Mouse (Mus musculus) kidney, embryonic 15.5 days (tissue): Measurements from ENCODE around the gene Blzf1. TPM values are rescaled to one million over a fixed set of nuclear protein-coding genes. Genes with fewer than 3 reads are reported as not detected.
A peak's percentile ranks its signal among the peaks of the same experiment; 100 is the strongest.

Experiments used
- ATAC-seq: fragments of 200-750 bp; cut with Nextera tagmentation; replicated peaks from 2 replicates; pipeline ENCODE4 v1.8.0; 2017; ENCODE audit warnings: moderate TSS enrichment; ENCODE audit not compliant: low FRiP score
- H3K27ac ChIP-seq: fragments of 300-500 bp; sonication (generic); 2 replicates; pipeline ENCODE4 v1.5.1; 2015; ENCODE audit warnings: mild to moderate bottlenecking, inconsistent platforms
- H3K27me3 ChIP-seq: fragments of 300-500 bp; sonication (generic); 2 replicates; pipeline ENCODE4 v1.6.1; 2015; ENCODE audit warnings: inconsistent platforms
- H3K36me3 ChIP-seq: fragments of 300-500 bp; sonication (generic); 2 replicates; pipeline ENCODE4 v1.6.1; 2015; ENCODE audit warnings: inconsistent platforms
- H3K4me1 ChIP-seq: fragments of 300-500 bp; sonication (generic); 2 replicates; pipeline ENCODE4 v1.6.1; 2015; ENCODE audit warnings: inconsistent platforms
- H3K4me2 ChIP-seq: fragments of 300-500 bp; sonication (generic); 2 replicates; pipeline ENCODE4 v1.6.1; 2015; ENCODE audit warnings: moderate library complexity, mild to moderate bottlenecking, inconsistent platforms
- H3K4me3 ChIP-seq: fragments of 300-500 bp; sonication (generic); replicated peaks from 2 replicates; pipeline ENCODE4 v1.5.1; 2015; ENCODE audit warnings: mild to moderate bottlenecking, inconsistent platforms
- H3K9ac ChIP-seq: fragments of 300-500 bp; sonication (generic); 2 replicates; pipeline ENCODE4 v1.6.1; 2015; ENCODE audit warnings: mild to moderate bottlenecking, inconsistent platforms
- H3K9me3 ChIP-seq: fragments of 300-500 bp; sonication (generic); replicated peaks from 2 replicates; pipeline ENCODE4 v1.6.1; 2016; ENCODE audit warnings: inconsistent platforms
- WGBS: fragments of 180-500 bp; shearing (Covaris S2); methylation state at CpG from one replicate; pipeline ENCODE4 v1.1.7; 2015; ENCODE audit warnings: mixed read lengths; 5-methylcytosine and 5-hydroxymethylcytosine counted together
- polyA plus RNA-seq: library from polyadenylated mRNA; unstranded; fragments of >200 nt; fragmentation: Nextera tagmentation; extraction: Ambion mirVana; gene quantifications from 2 replicates; pipeline ENCODE4 v1.2.1, GENCODE M21; 2015

Blzf1 gene
- polyA plus RNA-seq, 1 experiment from 2014 or later = 30.9 TPM

GRCm38 (mm10) chr1:164287406-164287805 lies 19.9 kb downstream of the Blzf1 start:
- Histone ChIP-seq H3K9ac (no peak overlapping the region), H3K27ac (no peak overlapping the region; the same call in 1 of the 2 replicates), H3K27me3 (no peaks in the 10 kb centered on the region), H3K4me2 (peak overlapping the region; percentile 27), H3K4me3 (no peak overlapping the region), H3K9me3 (no peaks in the 10 kb centered on the region), H3K4me1 (peaks cover 5% of the 10 kb centered on the region; the same call in 1 of the 2 replicates), H3K36me3 (peaks cover 27% of the 10 kb centered on the region)
- ATAC-seq = peak; percentile 73; the same call in 1 of the 2 replicates
- WGBS = 36% methylated on average over 15 of the region's 15 CpGs

GRCm38 (mm10) chr1:164284007-164284406 lies 23.3 kb downstream of the Blzf1 start:
- H3K9me3 ChIP-seq = no peaks in the 10 kb centered on the region
- H3K4me1 ChIP-seq = peaks cover 5% of the 10 kb centered on the region; the same call in 1 of the 2 replicates
- no peak overlapping the region for H3K4me2 ChIP-seq
- no peak overlapping the region for H3K9ac ChIP-seq
- WGBS = 93% methylated on average over 3 of the region's 3 CpGs
- no peaks in the 10 kb centered on the region for H3K27me3 ChIP-seq
- no peak overlapping the region for H3K27ac ChIP-seq
- 0 out of 2 replicates have a peak, but pooled peaks cover 3% of the 10 kb centered on the region for H3K36me3 ChIP-seq
- no peak overlapping the region for H3K4me3 ChIP-seq
- ATAC-seq = no peak

DNA sequence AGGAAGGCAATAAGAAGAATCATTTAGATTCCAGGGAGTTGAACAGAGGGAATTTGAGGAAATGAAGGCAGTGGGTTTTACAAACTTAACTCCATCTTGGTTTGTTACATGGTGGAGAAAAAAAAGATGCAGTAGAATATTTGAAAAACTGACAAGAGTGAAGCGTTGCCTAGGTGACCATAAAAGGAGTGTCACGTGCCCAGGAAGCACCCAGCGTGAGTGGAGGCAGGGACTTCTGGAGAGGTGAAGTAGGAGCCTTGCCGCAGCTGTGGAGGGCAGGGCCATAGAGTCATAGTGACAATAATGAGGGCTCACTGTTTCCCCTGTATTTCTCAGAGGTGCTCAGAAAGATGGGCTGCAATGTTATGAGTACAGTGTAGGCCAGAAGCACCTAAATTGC lies 28.0 kb downstream of the Blzf1 start:
- H3K9ac ChIP-seq = no peak overlapping the region
- no peaks in the 10 kb centered on the region for H3K27me3 ChIP-seq
- ATAC-seq = no peak
- peaks cover 5% of the 10 kb centered on the region; the same call in 1 of the 2 replicates for H3K4me1 ChIP-seq
- no peak overlapping the region for H3K4me2 ChIP-seq
- no peaks in the 10 kb centered on the region for H3K9me3 ChIP-seq
- 69% methylated on average over 4 of the region's 4 CpGs for WGBS
- H3K27ac ChIP-seq = no peak overlapping the region
- 0 out of 2 replicates have a peak, but pooled peaks cover 3% of the 10 kb centered on the region for H3K36me3 ChIP-seq
- no peak overlapping the region for H3K4me3 ChIP-seq

DNA sequence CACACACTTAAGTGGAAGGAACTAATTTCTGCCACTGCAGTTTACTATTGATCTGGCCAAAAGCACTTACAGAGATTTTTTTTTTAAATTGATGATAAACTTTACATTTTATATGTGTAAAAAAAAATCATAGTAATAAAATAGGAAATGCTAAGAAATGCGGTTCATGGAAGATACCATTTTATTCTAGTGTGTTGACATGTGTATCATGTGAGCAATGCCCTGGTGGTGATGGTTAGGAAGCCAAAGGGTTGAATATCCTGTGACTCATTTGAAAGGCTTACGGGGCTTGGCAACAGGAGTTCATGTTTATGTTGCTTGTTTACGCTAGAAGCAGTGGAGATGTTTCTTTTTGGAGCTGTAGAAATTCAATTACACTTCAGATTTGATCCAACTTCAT lies 30.7 kb downstream of the Blzf1 start:
- ATAC-seq = no peak
- H3K36me3 ChIP-seq = no peaks in the 10 kb centered on the region
- 89% methylated on average over 3 of the region's 3 CpGs for WGBS
- no peak overlapping the region for H3K4me2 ChIP-seq
- no peaks in the 10 kb centered on the region for H3K9me3 ChIP-seq
- peaks cover 5% of the 10 kb centered on the region; the same call in 1 of the 2 replicates for H3K4me1 ChIP-seq
- no peak overlapping the region for H3K9ac ChIP-seq
- H3K4me3 ChIP-seq = no peak overlapping the region
- H3K27ac ChIP-seq = no peak overlapping the region
- no peaks in the 10 kb centered on the region for H3K27me3 ChIP-seq

DNA sequence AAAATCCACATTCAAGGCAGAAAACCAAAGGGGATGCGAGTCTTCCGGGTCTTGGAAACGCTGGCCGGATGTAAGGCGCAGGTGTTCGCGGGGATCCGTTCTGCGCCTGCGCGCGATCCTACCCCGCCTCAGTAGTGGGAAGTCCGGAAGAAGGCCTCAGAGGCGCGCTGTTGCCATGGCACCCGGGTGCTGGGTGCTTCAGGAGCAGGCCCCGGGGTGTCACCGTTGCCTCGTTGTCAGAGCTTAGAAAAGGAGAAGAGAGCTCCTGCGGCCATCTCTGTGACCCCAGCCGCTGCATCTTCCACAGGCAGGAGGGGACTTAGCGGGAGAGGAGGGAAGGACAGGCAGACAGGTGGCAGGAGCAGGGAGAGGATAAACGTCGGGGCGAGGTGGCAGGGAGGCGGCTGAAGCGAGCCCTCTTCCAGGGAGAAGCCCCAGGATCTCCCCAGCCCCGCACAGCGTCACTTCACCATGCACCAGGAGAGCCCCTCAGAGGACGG lies 31.8 kb downstream of the Blzf1 start, which contains the start of gene Ccdc181:
Ccdc181 (plus strand) TSS at position 131 of the 500 bp plus-strand sequence.
- H3K4me2 ChIP-seq = peak within 1 kb of the TSS; percentile 85
- H3K36me3 ChIP-seq = no peaks in the 10 kb centered on the region
- H3K9ac ChIP-seq = peak within 1 kb of the TSS; percentile 48
- H3K4me3 ChIP-seq = peak within 1 kb of the TSS; percentile 63
- H3K27me3 ChIP-seq = no peaks in the 10 kb centered on the region
- ATAC-seq = peak; percentile 99
- H3K4me1 ChIP-seq = peaks cover 5% of the 10 kb centered on the region; the same call in 1 of the 2 replicates
- 0 out of 2 replicates have a peak within 1 kb of the TSS, but pooled peaks have one; percentile 57 for H3K27ac ChIP-seq
- H3K9me3 ChIP-seq = no peaks in the 10 kb centered on the region
- under 1% methylated on average over 31 of the region's 31 CpGs for WGBS

DNA sequence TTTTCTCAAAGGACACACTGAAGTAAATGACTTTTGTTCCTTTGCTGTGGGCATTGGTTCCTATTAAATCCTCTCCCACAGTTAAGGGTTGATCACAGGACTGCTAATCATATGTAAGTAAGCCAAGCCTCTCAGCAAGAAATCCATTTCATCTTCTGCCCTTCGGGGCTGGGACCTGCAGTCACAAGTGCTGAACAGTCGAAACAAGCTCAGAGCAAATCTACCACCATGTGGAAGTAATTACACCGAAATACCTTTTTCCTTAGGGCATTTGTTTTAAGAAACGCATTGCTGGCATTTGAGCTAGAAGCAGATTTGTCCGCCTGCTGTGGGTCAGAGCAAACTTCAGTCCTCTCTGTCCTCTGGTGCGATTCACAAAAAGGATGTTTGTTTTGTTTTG lies 33.6 kb downstream of the Blzf1 start:
- no peak overlapping the region for H3K27ac ChIP-seq
- H3K9ac ChIP-seq = no peak overlapping the region
- no peak overlapping the region for H3K4me2 ChIP-seq
- no peaks in the 10 kb centered on the region for H3K9me3 ChIP-seq
- H3K36me3 ChIP-seq = no peaks in the 10 kb centered on the region
- ATAC-seq = no peak
- H3K27me3 ChIP-seq = no peaks in the 10 kb centered on the region
- peaks cover 5% of the 10 kb centered on the region; the same call in 1 of the 2 replicates for H3K4me1 ChIP-seq
- H3K4me3 ChIP-seq = no peak overlapping the region
- 71% methylated on average over 6 of the region's 6 CpGs for WGBS

- 83% methylated on average over 7 of the region's 7 CpGs for WGBS
- Histone ChIP-seq H3K4me3 (no peak overlapping the region), H3K27me3 (no peaks in the 10 kb centered on the region), H3K4me1 (peaks cover 4% of the 10 kb centered on the region; the same call in 1 of the 2 replicates), H3K9ac (no peak overlapping the region), H3K27ac (no peak overlapping the region), H3K9me3 (no peaks in the 10 kb centered on the region), H3K4me2 (no peak overlapping the region), H3K36me3 (no peaks in the 10 kb centered on the region)
- ATAC-seq = no peak
Observed at GRCm38 (mm10) chr1:164270941-164271340, 36.3 kb downstream of the Blzf1 start.

GRCm38 (mm10) chr1:164261553-164261952 lies 45.7 kb downstream of the Blzf1 start:
- Histone ChIP-seq H3K4me1 (no peaks in the 10 kb centered on the region), H3K4me3 (no peak overlapping the region), H3K9me3 (no peaks in the 10 kb centered on the region), H3K27ac (no peak overlapping the region), H3K27me3 (no peaks in the 10 kb centered on the region), H3K4me2 (no peak overlapping the region), H3K9ac (no peak overlapping the region), H3K36me3 (peaks cover 40% of the 10 kb centered on the region)
- ATAC-seq = no peak
- 88% methylated on average over 7 of the region's 7 CpGs for WGBS

DNA sequence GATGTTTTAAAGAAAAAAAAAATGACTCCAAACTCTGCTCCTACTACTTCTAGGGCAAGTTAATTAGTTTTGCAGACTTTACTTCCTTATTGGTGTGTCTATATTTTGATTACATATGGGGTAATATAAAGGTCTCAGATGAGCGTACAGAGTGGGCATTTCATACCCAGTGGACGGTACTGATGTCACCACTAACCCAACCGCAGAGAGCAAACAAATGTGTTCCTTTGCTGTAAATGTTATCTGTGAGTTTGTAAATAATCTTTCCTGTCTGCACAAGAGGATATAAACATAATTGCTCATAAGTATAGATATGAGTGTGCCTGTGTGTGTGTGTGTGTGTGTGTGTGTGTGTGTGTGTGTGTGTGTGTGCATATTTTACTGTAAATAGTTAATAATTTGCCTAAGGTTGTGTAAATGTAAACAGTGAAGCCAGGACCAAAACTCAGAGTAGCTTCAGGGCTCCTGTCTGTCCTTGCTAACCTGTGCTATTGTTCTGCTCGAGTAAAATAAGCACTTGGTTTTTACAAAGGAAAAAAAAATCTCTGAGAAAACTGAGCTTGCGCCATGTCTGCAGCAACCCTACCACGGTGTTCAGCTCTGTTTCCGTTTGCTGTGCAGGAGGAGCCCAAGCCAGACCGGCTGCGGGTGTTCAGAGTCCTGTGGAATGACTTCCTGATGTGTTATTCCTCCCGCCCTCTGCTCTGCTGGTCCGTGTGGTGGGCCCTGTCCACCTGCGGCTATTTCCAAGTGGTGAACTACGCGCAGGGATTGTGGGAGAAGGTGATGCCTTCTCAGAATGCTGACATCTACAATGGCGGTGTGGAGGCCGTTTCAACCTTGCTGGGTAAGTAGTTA lies 46.9 kb downstream of the Blzf1 start:
- Histone ChIP-seq H3K27ac (peak overlapping the region; percentile 48; the same call in 1 of the 2 replicates), H3K4me1 (no peaks in the 10 kb centered on the region), H3K9me3 (no peaks in the 10 kb centered on the region), H3K4me3 (no peak overlapping the region), H3K27me3 (no peaks in the 10 kb centered on the region), H3K4me2 (no peak overlapping the region), H3K36me3 (peaks cover 40% of the 10 kb centered on the region), H3K9ac (no peak overlapping the region)
- 0 out of 2 replicates have a peak, but pooled peaks have one; percentile 22 for ATAC-seq
- WGBS = 72% methylated on average over 16 of the region's 16 CpGs

DNA sequence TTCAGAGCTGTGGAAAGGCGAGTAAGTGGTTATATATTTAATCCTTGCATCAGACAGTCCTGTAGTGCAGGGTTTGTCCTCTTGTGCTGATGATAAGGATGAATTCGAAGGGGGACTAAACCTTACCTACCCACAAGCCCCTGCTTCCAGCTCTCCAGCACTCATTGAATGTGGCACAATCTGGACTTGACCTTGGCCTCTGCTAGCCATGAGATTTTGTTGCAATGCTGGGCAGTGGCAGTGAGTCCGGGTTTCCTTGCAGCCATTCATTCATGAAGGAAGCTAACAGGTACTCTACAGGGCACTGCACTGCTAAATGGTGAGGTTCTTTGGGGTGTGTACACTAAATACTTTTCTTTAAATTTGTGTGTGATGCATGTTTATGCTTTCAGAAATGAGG lies 52.5 kb downstream of the Blzf1 start:
- H3K9ac ChIP-seq = no peak overlapping the region
- ATAC-seq = no peak
- H3K27me3 ChIP-seq = no peaks in the 10 kb centered on the region
- 80% methylated on average over 3 of the region's 3 CpGs for whole genome bisulfite sequencing
- no peak overlapping the region for H3K4me2 ChIP-seq
- H3K36me3 ChIP-seq = peaks cover 7% of the 10 kb centered on the region
- H3K4me3 ChIP-seq = no peak overlapping the region
- no peak overlapping the region for H3K27ac ChIP-seq
- H3K4me1 ChIP-seq = peaks cover 12% of the 10 kb centered on the region
- no peaks in the 10 kb centered on the region for H3K9me3 ChIP-seq

DNA sequence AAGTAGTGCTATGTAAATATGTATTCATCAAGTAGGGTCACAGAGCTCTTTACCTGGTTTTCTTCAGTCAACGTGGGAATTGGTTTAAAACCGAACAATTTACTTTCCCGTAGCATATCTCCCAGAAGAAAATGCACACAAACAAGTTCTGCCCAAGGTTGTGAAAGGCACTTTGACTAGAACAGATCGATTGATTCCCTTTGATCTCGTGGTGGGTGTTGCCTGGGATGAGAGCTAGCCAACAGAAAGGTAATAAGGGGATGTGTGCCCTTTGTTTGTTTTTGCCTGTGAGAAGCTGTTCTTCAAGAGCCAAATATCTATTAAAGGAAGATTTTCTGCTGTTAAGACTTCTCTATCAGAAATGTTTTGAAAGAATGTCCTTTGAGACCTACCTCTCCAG lies 54.7 kb downstream of the Blzf1 start:
- 57% methylated on average over 5 of the region's 5 CpGs for WGBS
- Histone ChIP-seq H3K4me2 (no peak overlapping the region), H3K27me3 (no peaks in the 10 kb centered on the region), H3K9me3 (no peaks in the 10 kb centered on the region), H3K9ac (no peak overlapping the region), H3K27ac (no peak overlapping the region), H3K36me3 (peaks cover 7% of the 10 kb centered on the region), H3K4me1 (peaks cover 21% of the 10 kb centered on the region), H3K4me3 (no peak overlapping the region)
- ATAC-seq = no peak

DNA sequence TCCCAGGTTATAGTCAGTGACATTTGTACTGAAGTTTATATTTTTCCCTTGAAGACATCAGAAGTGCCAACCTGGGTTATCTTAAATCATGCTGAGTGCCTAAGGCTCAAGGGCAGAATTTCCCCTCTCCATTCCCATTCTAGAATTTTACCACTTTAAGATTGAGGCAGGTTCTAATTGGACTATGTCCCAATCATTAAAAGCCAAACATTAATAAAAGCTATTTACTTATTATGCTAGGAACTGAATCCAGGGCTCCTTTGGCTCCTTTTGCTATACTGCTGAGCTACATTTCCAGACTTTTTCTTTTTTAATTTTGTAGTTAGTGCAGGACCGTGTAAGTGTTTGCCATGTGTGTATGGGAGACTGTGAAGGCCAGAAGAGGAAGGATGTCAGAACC lies 55.9 kb downstream of the Blzf1 start:
- WGBS = 82% methylated on average over 1 of the region's 1 CpGs
- peaks cover 24% of the 10 kb centered on the region for H3K4me1 ChIP-seq
- H3K9me3 ChIP-seq = no peaks in the 10 kb centered on the region
- no peaks in the 10 kb centered on the region for H3K27me3 ChIP-seq
- no peak overlapping the region for H3K4me3 ChIP-seq
- no peak overlapping the region for H3K4me2 ChIP-seq
- no peak overlapping the region for H3K9ac ChIP-seq
- H3K27ac ChIP-seq = no peak overlapping the region
- ATAC-seq = no peak
- H3K36me3 ChIP-seq = no peaks in the 10 kb centered on the region
